Mouse (Mus musculus): ENCODE results near the gene Krtap20-2.
"Not testable (repeated sequence)": the region's sequence is repeated elsewhere in the genome, so short reads cannot be mapped to it uniquely, and the experiment has no call there.

DNA sequence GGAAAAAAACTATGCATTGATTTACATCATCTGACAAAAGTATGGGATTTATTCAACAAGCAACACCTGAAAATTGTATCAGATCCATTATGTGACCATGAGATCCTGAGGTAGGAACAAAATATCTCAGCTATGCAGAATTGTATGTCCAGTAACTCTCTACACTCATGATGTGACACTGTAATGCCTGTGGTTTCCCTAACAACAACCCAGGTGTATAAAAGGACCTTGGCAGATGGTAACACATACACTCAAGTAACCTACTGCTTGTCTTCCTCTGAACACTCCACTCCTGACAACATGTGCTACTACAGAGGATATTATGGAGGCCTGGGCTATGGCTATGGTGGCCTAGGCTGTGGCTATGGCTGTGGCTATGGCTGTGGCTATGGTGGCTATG lies 36.5 kb upstream of the Krtap20-2 start, which contains the start of gene Gm7735:
- not testable (repeated sequence) for TF ChIP-seq POLR2A, CTCF (IDR thresholded peaks at IDR 0.05; ENCODE audit: extremely low read depth, insufficient read depth, low read length)
